Mouse (Mus musculus) C2C12 (cell line): ENCODE measurements around the gene Naip6.

ENCODE experiments used
- CEBPB ChIP-seq: IDR thresholded peaks from one replicate; pipeline ENCODE4 v1.6.1; 2011; ENCODE audit warnings: low read depth, mild to moderate bottlenecking, control low read depth, moderate library complexity
- CTCF ChIP-seq: IDR thresholded peaks from one replicate; pipeline ENCODE4 v1.5.1; 2011; ENCODE audit not compliant: control insufficient read depth, insufficient read depth, insufficient read length
- FOSL1 ChIP-seq: IDR thresholded peaks from one replicate; pipeline ENCODE4 v1.8.0; 2011; ENCODE audit warnings: mild to moderate bottlenecking, low read length; ENCODE audit not compliant: poor library complexity, insufficient read depth, severe bottlenecking
- MAX ChIP-seq: IDR thresholded peaks from one replicate; pipeline ENCODE4 v1.6.1; 2011; ENCODE audit warnings: mild to moderate bottlenecking, control low read depth
- MYOD1 ChIP-seq: IDR thresholded peaks from one replicate; pipeline ENCODE4 v1.6.1; 2011; ENCODE audit warnings: low read depth; ENCODE audit not compliant: control insufficient read depth, insufficient read length
- MYOG ChIP-seq: IDR thresholded peaks from one replicate; pipeline ENCODE4 v1.6.1; 2011; ENCODE audit not compliant: control insufficient read depth, insufficient read length; ENCODE audit errors: extremely low read depth
- USF1 ChIP-seq: IDR thresholded peaks from one replicate; pipeline ENCODE4 v1.6.1; 2011; ENCODE audit warnings: low read depth, mild to moderate bottlenecking, control low read depth, moderate library complexity

DNA sequence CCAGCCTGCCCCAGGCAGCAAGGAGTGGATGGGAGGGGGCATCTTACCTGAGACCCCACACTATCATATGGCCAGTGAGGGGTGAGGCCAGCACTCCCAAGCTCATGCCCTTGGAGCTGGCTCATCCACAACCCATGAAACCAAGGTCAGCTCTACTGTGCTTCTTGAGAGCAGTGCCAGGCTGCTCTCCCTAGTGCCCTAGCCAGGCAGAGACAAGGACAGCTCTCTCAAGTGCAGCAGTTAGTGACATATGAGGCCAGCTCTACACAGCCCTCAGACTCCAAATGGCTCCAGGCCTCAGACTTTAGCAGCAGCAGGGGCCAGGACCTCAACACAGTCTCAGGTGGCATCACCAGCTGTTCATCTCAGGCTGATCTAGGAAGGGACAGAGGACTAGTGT is 73.8 kb downstream of the Naip6 start:
- TF ChIP-seq MYOG (no peak), CTCF (no peak), MYOD1 (no peak), USF1 (no peak), CEBPB (no peak), MAX (no peak), FOSL1 (no peak)
